Mouse (Mus musculus): ENCODE results near the gene Dhx38.

Gene Dhx38

GRCm38 (mm10) chr8:109565498-109566333, at the start of gene Dhx38, which contains the start of gene Txnl4b:
Dhx38 (minus strand) TSS chr8:109565861.
Txnl4b (plus strand) TSS chr8:109565892.
- peak; percentile 98 to 99 for DNase-seq (ENCODE audit: low spot score in 2 of 2)

- DNase-seq (ENCODE audit: low spot score in 2 of 2) = no peak
Measured at GRCm38 (mm10) chr8:109614243-109615210, 48.9 kb upstream of the Dhx38 start, which contains the start of gene Pkd1l3. Pkd1l3 (plus strand) TSS chr8:109614517.

- DNase-seq (ENCODE audit: low spot score in 2 of 2) = no peak
Measured at GRCm38 (mm10) chr8:109609153-109609502, 43.5 kb upstream of the Dhx38 start.

- DNase-seq (ENCODE audit: low spot score in 2 of 2) = peak; percentile 97
Measured at GRCm38 (mm10) chr8:109608271-109609152, 42.9 kb upstream of the Dhx38 start, which contains the start of gene Dhodh. Dhodh (minus strand) TSS chr8:109608673.

GRCm38 (mm10) chr8:109607650-109608049, 42.0 kb upstream of the Dhx38 start:
- no peak for DNase-seq (ENCODE audit: low spot score in 2 of 2)

GRCm38 (mm10) chr8:109606725-109607124, 41.1 kb upstream of the Dhx38 start:
- no peak for DNase-seq (ENCODE audit: low spot score in 2 of 2)

- peak in 1 of 2 experiments; percentile 22 for DNase-seq (ENCODE audit: low spot score in 2 of 2)
Measured at GRCm38 (mm10) chr8:109595854-109596253, 30.2 kb upstream of the Dhx38 start.

GRCm38 (mm10) chr8:109593117-109593788, 27.6 kb upstream of the Dhx38 start:
- no peak for DNase-seq (ENCODE audit: low spot score in 2 of 2)

- DNase-seq (ENCODE audit: low spot score in 2 of 2) = no peak
Measured at GRCm38 (mm10) chr8:109592164-109592563, 26.5 kb upstream of the Dhx38 start.

- no peak for DNase-seq (ENCODE audit: low spot score in 2 of 2)
Measured at GRCm38 (mm10) chr8:109591367-109591766, 25.7 kb upstream of the Dhx38 start.

GRCm38 (mm10) chr8:109590901-109591300, 25.2 kb upstream of the Dhx38 start:
- DNase-seq (ENCODE audit: low spot score in 2 of 2) = no peak

- DNase-seq (ENCODE audit: low spot score in 2 of 2) = no peak
Measured at GRCm38 (mm10) chr8:109586972-109587504, 21.4 kb upstream of the Dhx38 start.

GRCm38 (mm10) chr8:109585652-109586051, 20.0 kb upstream of the Dhx38 start:
- DNase-seq (ENCODE audit: low spot score in 2 of 2) = no peak

- no peak for DNase-seq (ENCODE audit: low spot score in 2 of 2)
Measured at GRCm38 (mm10) chr8:109584830-109585229, 19.2 kb upstream of the Dhx38 start.

- no peak for DNase-seq (ENCODE audit: low spot score in 2 of 2)
Measured at GRCm38 (mm10) chr8:109584293-109584692, 18.6 kb upstream of the Dhx38 start.

- DNase-seq (ENCODE audit: low spot score in 2 of 2) = no peak
Measured at GRCm38 (mm10) chr8:109578900-109579301, 13.2 kb upstream of the Dhx38 start, which contains the start of gene Hp. Hp (minus strand) TSS chr8:109579172.

- DNase-seq (ENCODE audit: low spot score in 2 of 2) = no peak
Measured at GRCm38 (mm10) chr8:109576311-109576710, 10.7 kb upstream of the Dhx38 start.

- DNase-seq (ENCODE audit: low spot score in 2 of 2) = no peak
Measured at GRCm38 (mm10) chr8:109571139-109571538, 5.5 kb upstream of the Dhx38 start.

GRCm38 (mm10) chr8:109564766-109565165, 895 bp downstream of the Dhx38 start:
- DNase-seq (ENCODE audit: low spot score in 2 of 2) = no peak

- no peak for DNase-seq (ENCODE audit: low spot score in 2 of 2)
Measured at GRCm38 (mm10) chr8:109563881-109564280, 1.8 kb downstream of the Dhx38 start.

Measured in frontal cortex, postnatal 10 days (tissue).